Mouse (Mus musculus) limb, embryonic 12.5 days (tissue): ENCODE data around the gene C130026I21Rik. TPM values are rescaled to one million over a fixed set of nuclear protein-coding genes. Genes with fewer than 3 reads are reported as not detected.
"Not testable (repeated sequence)": the region's sequence is repeated elsewhere in the genome, so short reads cannot be mapped to it uniquely, and the experiment has no call there.

Experiments
- ATAC-seq: fragments of 200-750 bp; cut with Nextera tagmentation; 2 replicates; pipeline ENCODE4 v1.8.0; 2017; ENCODE audit warnings: low read depth, moderate TSS enrichment; ENCODE audit not compliant: insufficient number of reproducible peaks, insufficient read depth, low FRiP score, low TSS enrichment
- H3K27ac ChIP-seq: fragments of 300-500 bp; sonication (generic); 2 replicates; pipeline ENCODE4 v1.5.1; 2016; ENCODE audit warnings: mild to moderate bottlenecking, moderate library complexity
- H3K27me3 ChIP-seq: fragments of 300-500 bp; sonication (generic); 2 replicates; pipeline ENCODE4 v1.6.1; 2016; ENCODE audit warnings: mild to moderate bottlenecking, moderate library complexity
- H3K36me3 ChIP-seq: fragments of 300-500 bp; sonication (generic); 2 replicates; pipeline ENCODE4 v1.6.1; 2016; ENCODE audit warnings: mild to moderate bottlenecking, moderate library complexity
- H3K4me1 ChIP-seq: fragments of 300-500 bp; sonication (generic); replicated peaks from 2 replicates; pipeline ENCODE4 v1.6.1; 2016
- H3K4me2 ChIP-seq: fragments of 300-500 bp; sonication (generic); 2 replicates; pipeline ENCODE4 v1.6.1; 2016; ENCODE audit warnings: mild to moderate bottlenecking, moderate library complexity
- H3K4me3 ChIP-seq: fragments of 300-500 bp; sonication (generic); replicated peaks from 2 replicates; pipeline ENCODE4 v1.5.1; 2016; ENCODE audit warnings: mild to moderate bottlenecking
- H3K9ac ChIP-seq: fragments of 300-500 bp; sonication (generic); replicated peaks from 2 replicates; pipeline ENCODE4 v1.6.1; 2016; ENCODE audit warnings: mild to moderate bottlenecking, moderate library complexity
- H3K9me3 ChIP-seq: fragments of 300-500 bp; sonication (generic); 2 replicates; pipeline ENCODE4 v1.6.1; 2016; ENCODE audit warnings: mild to moderate bottlenecking, moderate library complexity
- WGBS: fragments of 180-500 bp; shearing (Covaris S2); methylation state at CpG from one replicate; pipeline ENCODE4 v1.1.7; 2016; 5-methylcytosine and 5-hydroxymethylcytosine counted together
- polyA plus RNA-seq: library from polyadenylated mRNA; unstranded; fragments of >200 nt; fragmentation: Nextera tagmentation; extraction: Ambion mirVana; gene quantifications from 2 replicates; pipeline ENCODE4 v1.2.1, GENCODE M21; 2016

C130026I21Rik gene
- polyA plus RNA-seq, 1 experiment from 2014 or later, result not detected

DNA sequence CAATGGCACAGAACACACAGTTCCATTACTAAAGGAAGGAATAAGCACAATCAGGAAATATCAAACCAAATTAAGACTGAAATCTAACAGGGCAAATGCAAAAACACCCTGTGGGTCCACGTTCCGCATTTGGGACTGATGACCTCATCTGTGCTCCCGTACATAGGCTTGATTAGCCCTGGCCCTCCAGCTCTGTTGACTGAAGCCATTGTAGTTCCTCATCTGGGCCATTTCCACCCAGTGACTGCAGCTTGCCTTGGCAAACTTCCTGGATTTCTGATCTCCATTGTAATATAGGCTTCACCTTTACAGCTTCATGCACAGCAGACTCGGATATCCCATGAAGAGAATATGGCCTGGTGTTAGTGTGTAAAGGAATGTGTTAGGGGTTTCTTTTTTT is 148.5 kb downstream of the C130026I21Rik start:
- not testable (repeated sequence) for H3K27ac ChIP-seq, H3K4me3 ChIP-seq, ATAC-seq, H3K9me3 ChIP-seq, H3K4me2 ChIP-seq, H3K36me3 ChIP-seq, H3K9ac ChIP-seq, H3K4me1 ChIP-seq, H3K27me3 ChIP-seq
- 93% methylated on average over 4 of the region's 4 CpGs for WGBS

DNA sequence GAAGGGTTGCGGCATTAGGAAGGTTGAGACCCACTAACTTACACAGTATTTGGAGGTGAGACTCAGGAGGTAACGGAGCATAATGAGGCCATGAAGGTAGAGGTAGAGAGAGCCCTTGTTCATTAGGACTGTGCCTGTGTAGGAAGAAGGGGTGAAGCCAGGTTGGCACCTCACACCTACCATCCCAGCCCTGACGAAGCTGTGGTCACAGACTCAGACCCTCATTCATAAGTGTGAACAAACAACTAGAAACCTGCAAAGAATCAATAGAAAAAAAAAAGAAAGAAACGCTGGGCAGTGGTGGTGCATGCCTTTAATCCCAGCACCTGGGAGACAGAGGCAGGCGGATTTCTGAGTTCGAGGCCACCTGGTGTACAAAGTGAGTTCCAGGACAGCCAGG is 152.0 kb downstream of the C130026I21Rik start:
- not testable (repeated sequence) for H3K36me3 ChIP-seq, H3K9ac ChIP-seq, H3K27me3 ChIP-seq, ATAC-seq, H3K4me1 ChIP-seq, H3K4me2 ChIP-seq, H3K27ac ChIP-seq, H3K4me3 ChIP-seq
- H3K9me3 ChIP-seq, result peaks cover 11% of the 10 kb centered on the region; the same call in 1 of the 2 replicates
- WGBS, result 83% methylated on average over 5 of the region's 6 CpGs

DNA sequence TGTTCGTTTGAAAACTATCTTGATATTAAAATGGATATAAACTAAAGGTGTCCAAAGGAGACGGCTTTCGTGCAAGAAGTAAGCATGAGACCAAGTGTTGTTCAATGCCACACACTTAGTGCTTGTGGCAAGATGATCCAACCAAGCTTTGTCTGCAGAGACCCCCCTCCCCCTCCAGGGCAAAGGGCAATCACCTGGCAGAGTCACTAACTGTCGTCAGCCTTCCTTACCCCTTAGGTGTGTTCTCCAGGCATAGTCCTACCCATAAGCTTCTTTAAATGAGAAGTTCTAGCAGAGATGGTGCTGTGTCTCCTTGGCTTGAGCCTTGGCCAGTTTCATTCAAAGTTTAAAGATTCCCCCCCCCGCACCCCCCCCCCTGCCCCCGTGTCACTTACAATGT is 152.8 kb downstream of the C130026I21Rik start:
- not testable (repeated sequence) for H3K4me2 ChIP-seq, H3K36me3 ChIP-seq, H3K27ac ChIP-seq, H3K27me3 ChIP-seq, ATAC-seq, H3K4me1 ChIP-seq, H3K4me3 ChIP-seq, H3K9ac ChIP-seq
- H3K9me3 ChIP-seq, result peaks cover 15% of the 10 kb centered on the region; the same call in 1 of the 2 replicates
- 70% methylated on average over 4 of the region's 6 CpGs for WGBS

DNA sequence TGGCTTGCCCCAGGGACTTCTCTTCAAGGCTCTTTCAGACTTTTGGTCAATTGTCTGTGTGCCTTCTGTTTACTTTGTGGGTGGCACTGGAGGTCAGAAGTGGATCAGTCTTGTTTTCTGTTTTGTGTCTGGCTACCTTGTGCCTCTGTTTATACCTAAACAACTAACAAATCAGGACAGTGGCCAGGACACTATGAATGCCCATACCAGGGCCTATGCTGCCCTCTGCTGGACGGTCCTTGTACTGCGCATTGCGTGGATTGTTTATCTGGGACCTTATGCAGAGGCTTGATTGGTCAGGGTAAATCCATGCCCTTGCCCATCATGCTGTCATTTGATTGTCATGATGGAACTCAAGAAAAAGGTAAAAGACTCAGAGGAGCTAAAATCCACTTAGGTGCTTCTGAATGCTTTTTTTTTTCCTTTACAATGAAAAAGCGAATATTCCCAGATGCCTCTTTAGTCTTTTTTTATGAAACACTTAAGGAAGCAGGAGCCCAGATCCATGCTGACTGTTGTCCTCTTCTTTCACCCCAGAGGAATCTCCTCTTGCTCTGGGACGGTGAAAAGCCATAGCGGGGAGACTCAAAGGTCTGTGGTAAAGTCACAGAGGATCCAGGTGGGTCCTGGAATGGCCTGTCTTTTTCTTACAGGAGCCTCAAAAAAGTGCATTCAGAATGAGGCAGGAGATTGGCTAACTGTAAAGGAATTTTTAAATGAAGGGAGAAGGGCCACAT is 155.5 kb downstream of the C130026I21Rik start:
- H3K27me3 ChIP-seq, H3K4me3 ChIP-seq, H3K36me3 ChIP-seq, H3K4me2 ChIP-seq, H3K9ac ChIP-seq, H3K4me1 ChIP-seq, ATAC-seq, H3K27ac ChIP-seq: not testable (repeated sequence)
- 52% methylated on average over 6 of the region's 6 CpGs for WGBS
- H3K9me3 ChIP-seq, result peaks cover 13% of the 10 kb centered on the region

DNA sequence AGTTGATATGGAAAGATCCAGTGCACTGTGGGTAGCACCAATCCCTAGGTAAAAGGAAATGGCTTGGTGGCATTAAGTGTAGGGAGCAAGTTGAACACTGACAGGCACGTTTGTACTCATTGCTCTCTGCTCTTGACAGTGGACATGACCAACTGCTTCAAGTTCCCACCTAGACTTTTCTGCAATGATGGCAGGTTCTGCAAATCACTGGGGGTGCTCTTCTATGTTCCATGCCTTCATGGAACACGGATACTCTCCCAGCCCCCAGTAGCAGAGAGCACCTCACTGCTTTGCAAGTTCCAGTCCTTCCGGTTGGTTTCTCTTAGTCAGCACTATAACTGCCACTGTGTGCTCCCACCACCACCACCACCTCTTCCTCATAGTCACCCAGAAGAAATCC is 156.3 kb downstream of the C130026I21Rik start:
- H3K4me3 ChIP-seq, H3K36me3 ChIP-seq, H3K4me2 ChIP-seq, H3K9ac ChIP-seq, H3K27ac ChIP-seq, H3K27me3 ChIP-seq, H3K4me1 ChIP-seq: not testable (repeated sequence)
- H3K9me3 ChIP-seq, result peaks cover 13% of the 10 kb centered on the region
- WGBS, result 80% methylated on average over 3 of the region's 3 CpGs
- peak; percentile 66; the same call in 1 of the 2 replicates for ATAC-seq

DNA sequence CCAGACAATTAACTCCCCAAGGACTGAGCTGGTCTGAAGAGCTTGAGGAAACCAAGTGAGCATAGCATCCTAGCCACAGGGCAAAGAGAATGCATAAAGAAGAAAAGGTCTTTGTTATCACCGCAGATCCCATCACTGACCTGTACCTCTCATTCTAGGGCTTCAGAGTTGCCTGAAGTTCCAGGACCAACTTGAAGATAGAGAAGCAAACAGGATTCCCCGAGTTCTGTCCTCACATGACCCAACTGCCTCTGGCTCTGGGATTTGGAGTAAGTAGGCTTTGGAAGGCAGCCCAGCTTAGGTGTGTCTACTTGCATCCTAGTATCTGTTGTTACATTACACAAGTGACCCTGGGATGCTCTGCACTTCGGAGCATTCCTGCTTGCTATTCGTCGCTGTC is 157.5 kb downstream of the C130026I21Rik start:
- H3K27ac ChIP-seq, ATAC-seq, H3K4me2 ChIP-seq, H3K9ac ChIP-seq, H3K4me1 ChIP-seq, H3K4me3 ChIP-seq, H3K27me3 ChIP-seq, H3K36me3 ChIP-seq: not testable (repeated sequence)
- H3K9me3 ChIP-seq, result peaks cover 13% of the 10 kb centered on the region
- WGBS, result 70% methylated on average over 2 of the region's 5 CpGs

DNA sequence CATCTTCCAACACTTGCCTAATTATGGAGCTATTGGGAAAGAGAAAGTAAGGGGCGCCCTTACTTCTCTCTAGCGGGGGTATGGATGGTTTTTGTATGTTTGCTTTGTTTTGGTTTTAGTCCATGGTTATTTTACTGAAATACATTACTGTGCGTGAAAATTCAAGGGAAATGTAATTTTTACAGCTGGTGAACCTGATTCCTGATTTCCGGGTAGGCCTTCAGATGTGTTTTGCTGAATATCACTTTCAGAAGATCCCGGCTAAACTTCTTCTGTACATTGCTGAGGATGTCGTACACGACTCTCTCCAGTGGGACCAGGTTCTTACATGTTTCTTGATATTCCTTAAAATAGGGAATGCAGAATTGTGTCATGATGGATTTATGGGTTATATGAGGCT is 158.1 kb downstream of the C130026I21Rik start:
- ATAC-seq, H3K4me1 ChIP-seq, H3K36me3 ChIP-seq, H3K27me3 ChIP-seq, H3K9ac ChIP-seq, H3K4me2 ChIP-seq, H3K27ac ChIP-seq, H3K4me3 ChIP-seq: not testable (repeated sequence)
- H3K9me3 ChIP-seq, result peaks cover 13% of the 10 kb centered on the region
- WGBS, result 92% methylated on average over 7 of the region's 7 CpGs

DNA sequence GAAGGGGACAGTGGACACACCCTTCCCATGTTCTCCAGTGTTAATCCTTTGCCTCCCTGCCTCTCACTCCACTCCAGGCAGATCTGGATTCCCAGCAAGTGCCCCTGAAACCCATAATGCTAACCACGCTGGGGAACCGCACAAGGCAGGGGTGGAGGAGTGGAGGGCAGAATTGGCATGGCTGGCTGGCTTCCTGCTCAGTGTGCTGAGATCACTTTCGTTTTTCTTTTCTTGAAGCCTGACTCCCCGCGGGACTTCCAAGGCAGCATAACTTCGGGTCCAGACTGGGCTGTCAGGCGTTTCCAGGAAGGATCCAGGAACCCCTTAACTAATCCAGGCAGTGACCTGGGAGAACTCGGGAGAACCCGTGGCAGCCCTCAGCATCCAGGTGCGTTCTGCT is 158.8 kb downstream of the C130026I21Rik start:
- not testable (repeated sequence) for H3K4me1 ChIP-seq

DNA sequence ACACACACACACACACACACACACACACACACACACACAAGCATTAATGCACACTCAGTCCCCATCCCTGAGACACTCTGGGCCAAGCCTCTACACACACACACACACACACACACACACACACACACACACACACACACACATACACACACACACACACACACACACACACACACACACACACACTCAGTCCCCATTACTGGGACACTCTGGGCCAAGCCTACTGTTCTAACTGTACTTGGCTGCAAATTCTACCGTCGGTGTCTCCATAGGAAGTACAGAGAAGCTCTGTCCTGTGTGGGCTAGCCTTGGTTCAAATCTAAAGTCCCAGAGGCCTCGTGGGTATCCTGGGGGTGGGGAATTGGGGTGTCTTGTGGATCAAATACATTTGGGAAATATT is 159.5 kb downstream of the C130026I21Rik start:
- not testable (repeated sequence) for H3K27me3 ChIP-seq, H3K4me3 ChIP-seq, H3K27ac ChIP-seq, H3K9ac ChIP-seq, H3K4me1 ChIP-seq, ATAC-seq, H3K4me2 ChIP-seq, H3K36me3 ChIP-seq
- peaks cover 13% of the 10 kb centered on the region for H3K9me3 ChIP-seq
- WGBS, result 73% methylated on average over 3 of the region's 3 CpGs

More for the DNA sequence above, 158.8 kb downstream of the C130026I21Rik start:
- WGBS, result 70% methylated on average over 10 of the region's 10 CpGs
- not testable (repeated sequence) for H3K9ac ChIP-seq, H3K27ac ChIP-seq, H3K27me3 ChIP-seq, H3K36me3 ChIP-seq, H3K4me3 ChIP-seq, H3K4me2 ChIP-seq, ATAC-seq
- H3K9me3 ChIP-seq, result peaks cover 13% of the 10 kb centered on the region

DNA sequence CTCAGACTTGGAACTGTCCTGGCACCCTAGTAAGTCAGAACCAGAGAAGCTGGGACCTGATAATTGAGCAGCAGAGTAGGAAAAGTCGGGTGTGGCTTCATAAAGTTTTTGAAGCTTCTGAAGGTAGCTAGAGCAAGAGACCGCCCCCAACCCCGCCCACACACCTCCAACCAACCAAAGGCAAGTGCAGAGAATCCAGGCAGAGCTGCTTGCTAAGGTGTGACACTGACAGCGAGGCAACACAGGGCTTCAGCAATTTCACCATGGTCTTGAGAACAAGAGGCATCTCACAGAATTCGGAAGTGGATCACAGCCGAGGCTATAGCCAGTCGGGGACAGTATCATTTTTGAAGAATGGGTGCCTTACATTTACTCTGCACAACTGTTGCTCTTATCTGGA is 160.6 kb downstream of the C130026I21Rik start, which contains the start of gene A530032D15Rik:
Gene A530032D15Rik (minus strand): TSS at position 101 of the 400 bp plus-strand sequence.
- peaks cover 17% of the 10 kb centered on the region for H3K9me3 ChIP-seq
- H3K4me3 ChIP-seq, H3K36me3 ChIP-seq, ATAC-seq, H3K27ac ChIP-seq, H3K27me3 ChIP-seq, H3K4me1 ChIP-seq, H3K9ac ChIP-seq, H3K4me2 ChIP-seq: not testable (repeated sequence)
- 57% methylated on average over 1 of the region's 7 CpGs for WGBS

DNA sequence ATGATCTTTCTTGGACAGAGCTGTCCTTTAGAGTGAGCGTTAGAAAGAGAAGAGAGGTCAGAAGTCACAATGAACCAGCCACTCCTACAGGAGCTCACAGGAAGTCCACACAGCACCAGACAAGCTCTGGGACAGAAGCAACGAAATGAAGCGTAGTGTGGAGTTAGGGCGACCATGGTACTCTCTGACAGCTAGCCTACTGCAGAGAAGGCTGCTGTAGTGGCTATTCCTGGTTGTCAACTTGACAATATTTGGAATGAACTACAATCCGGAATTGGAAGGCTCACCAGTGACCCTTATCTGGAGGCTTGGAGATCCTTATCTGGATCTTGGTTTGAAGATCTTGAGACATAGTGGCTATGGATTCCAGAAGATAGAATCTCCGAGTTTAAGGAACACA is 164.4 kb downstream of the C130026I21Rik start:
- WGBS, result 70% methylated on average over 5 of the region's 6 CpGs
- not testable (repeated sequence) for H3K36me3 ChIP-seq, ATAC-seq

DNA sequence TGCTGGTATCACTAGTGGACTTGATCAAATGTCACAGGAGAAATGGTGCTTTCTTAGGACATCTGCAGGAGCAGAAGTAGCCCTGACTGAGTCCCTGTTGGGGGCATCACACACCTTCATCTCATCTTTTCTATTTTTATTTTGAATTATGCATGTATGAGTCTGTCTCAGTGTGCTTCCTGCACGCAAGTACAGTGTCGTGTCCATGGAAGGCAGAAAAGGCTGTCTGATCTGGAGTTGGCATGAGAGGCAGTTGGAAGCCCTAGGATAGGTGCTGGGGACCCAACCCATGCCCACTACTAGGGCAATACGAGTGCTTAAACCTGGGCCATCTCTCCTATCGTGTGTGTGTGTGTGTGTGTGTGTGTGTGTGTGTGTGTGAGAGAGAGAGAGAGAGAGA is 165.0 kb downstream of the C130026I21Rik start:
- H3K4me1 ChIP-seq, ATAC-seq, H3K9me3 ChIP-seq, H3K36me3 ChIP-seq, H3K27me3 ChIP-seq, H3K4me3 ChIP-seq, H3K4me2 ChIP-seq, H3K9ac ChIP-seq, H3K27ac ChIP-seq: not testable (repeated sequence)
- WGBS, result 74% methylated on average over 4 of the region's 4 CpGs

More for the DNA sequence above, 164.4 kb downstream of the C130026I21Rik start:
- not testable (repeated sequence) for H3K27ac ChIP-seq, H3K9ac ChIP-seq, H3K27me3 ChIP-seq, H3K4me1 ChIP-seq, H3K4me2 ChIP-seq, H3K9me3 ChIP-seq, H3K4me3 ChIP-seq
